ENCODE assay signal across 10 mouse cellular contexts in genomic region chr7:43488646-43489045, GRCm38 (mm10). TPM values are rescaled to one million over a fixed set of nuclear protein-coding genes. Genes with fewer than 3 reads are reported as not detected.
DNase-seq lines count a peak whose midpoint lies in the region; ATAC-seq lines count a peak whose summit lies in the region.
"Had no signal": no experiment of that assay in that cellular context is flagged by ENCODE, and none has a peak within 500 bp of the region (broad histone marks: within the 10 kb centered on the region; RNA-seq: fewer than 3 reads in every experiment).

No protein-coding gene starts in this region.

- H3K9me3 ChIP-seq in embryonic facial prominence, embryonic 10.5 days, result no peaks in the 10 kb centered on the region
- no peaks in the 10 kb centered on the region for H3K9me3 ChIP-seq in hindbrain, embryonic 13.5 days
- H3K9me3 ChIP-seq in midbrain, embryonic 16.5 days (replicated peaks; ENCODE audit: control insufficient read depth, low read length, poor library complexity, severe bottlenecking), result no peaks in the 10 kb centered on the region
- H3K9me3 ChIP-seq: limb, embryonic 15.5 days had no signal

- peaks cover 39% of the 10 kb centered on the region for H3K27me3 ChIP-seq in embryonic facial prominence, embryonic 10.5 days (replicated peaks; ENCODE audit: low read depth, poor library complexity, severe bottlenecking)
- peaks cover 5% of the 10 kb centered on the region; the same call in 1 of the 2 replicates for H3K27me3 ChIP-seq in hindbrain, embryonic 13.5 days
- no peaks in the 10 kb centered on the region for H3K27me3 ChIP-seq in midbrain, embryonic 16.5 days (ENCODE audit: control insufficient read depth, insufficient read depth, low read depth, low read length)

- no peak overlapping the region for H3K27ac ChIP-seq in embryonic facial prominence, embryonic 10.5 days (replicated peaks)
- H3K27ac ChIP-seq in hindbrain, embryonic 13.5 days, result peak overlapping the region; percentile 92
- peak overlapping the region; percentile 93; the same call in 1 of the 2 replicates for H3K27ac ChIP-seq in midbrain, embryonic 16.5 days (ENCODE audit: low read length)
- H3K27ac ChIP-seq: limb, embryonic 15.5 days had no signal

- WGBS in embryonic facial prominence, embryonic 10.5 days, result 46% methylated on average over 5 of the region's 5 CpGs
- 53% methylated on average over 5 of the region's 5 CpGs for WGBS in hindbrain, embryonic 13.5 days
- whole genome bisulfite sequencing in midbrain, embryonic 16.5 days, result 37% methylated on average over 5 of the region's 5 CpGs

- H3K36me3 ChIP-seq in embryonic facial prominence, embryonic 10.5 days (replicated peaks), result no peaks in the 10 kb centered on the region
- H3K36me3 ChIP-seq in hindbrain, embryonic 13.5 days, result no peaks in the 10 kb centered on the region
- H3K36me3 ChIP-seq in midbrain, embryonic 16.5 days (ENCODE audit: control insufficient read depth, insufficient read depth, low read length), result no peaks in the 10 kb centered on the region
- H3K36me3 ChIP-seq: limb, embryonic 15.5 days had no signal

- H3K9ac ChIP-seq in hindbrain, embryonic 13.5 days, result peak overlapping the region; percentile 93
- peak overlapping the region; percentile 98 for H3K9ac ChIP-seq in midbrain, embryonic 16.5 days (ENCODE audit: low read depth, low read length)
- H3K9ac ChIP-seq: limb, embryonic 15.5 days had no signal

- peak overlapping the region; percentile 75; the same call in 1 of the 2 replicates for H3K4me3 ChIP-seq in embryonic facial prominence, embryonic 10.5 days
- H3K4me3 ChIP-seq in hindbrain, embryonic 13.5 days, result peak overlapping the region; percentile 73
- H3K4me3 ChIP-seq in midbrain, embryonic 16.5 days (ENCODE audit: low read depth, low read length), result peak overlapping the region; percentile 89
- H3K4me3 ChIP-seq: megakaryocyte, embryonic 14.5 days had no signal

- peak overlapping the region; percentile 64 for H3K4me2 ChIP-seq in hindbrain, embryonic 13.5 days
- H3K4me2 ChIP-seq in midbrain, embryonic 16.5 days (ENCODE audit: low read length), result peak overlapping the region; percentile 78

- H3K4me1 ChIP-seq in embryonic facial prominence, embryonic 10.5 days, result peaks cover 20% of the 10 kb centered on the region
- peaks cover 27% of the 10 kb centered on the region for H3K4me1 ChIP-seq in hindbrain, embryonic 13.5 days (replicated peaks)
- peaks cover 18% of the 10 kb centered on the region for H3K4me1 ChIP-seq in midbrain, embryonic 16.5 days (ENCODE audit: control insufficient read depth, insufficient read depth, low read length)
- H3K4me1 ChIP-seq: megakaryocyte, embryonic 14.5 days had no signal

- DNase-seq in cerebellum, adult 9-10 months, result peak; percentile 66
- no peak for DNase-seq in embryonic facial prominence, embryonic 10.5 days (ENCODE audit: low spot score)
- DNase-seq in spleen, postnatal 14 days (ENCODE audit: low spot score in 2 of 2), result no peak
- DNase-seq in kidney, postnatal 25 days, result no peak
- no peak for DNase-seq in kidney, postnatal 36 days
- no peak for DNase-seq in gastrocnemius, postnatal 10 days

- ATAC-seq in hindbrain, embryonic 13.5 days (ENCODE audit: low FRiP score), result no peak; the same call in 1 of the 2 replicates
- ATAC-seq in midbrain, embryonic 16.5 days, result peak; percentile 4; the same call in 1 of the 2 replicates

RNA-seq across cellular contexts. Expression of gene Iglon5, which starts 1.2 kb away (rescaled TPM):
- 0.70 and 0.71 TPM in 2 replicates for polyA plus RNA-seq in embryonic facial prominence, embryonic 10.5 days (2016; fragmentation: Nextera tagmentation; extraction: Ambion mirVana)
- 7.3 and 7.8 TPM in 2 replicates for polyA plus RNA-seq in hindbrain, embryonic 13.5 days (2015; fragmentation: Nextera tagmentation; extraction: Ambion mirVana)
- polyA plus RNA-seq in midbrain, embryonic 16.5 days (2015; fragmentation: Nextera tagmentation; extraction: Ambion mirVana), result 7.1 and 7.7 TPM in 2 replicates
- total RNA-seq in gastrocnemius, postnatal 10 days (2021), result 1 to 10 TPM; 1.2 to 1.3 TPM

RNA-seq across cellular contexts. Expression of gene 4931406B18Rik, which starts 17.1 kb away (rescaled TPM):
- polyA plus RNA-seq in embryonic facial prominence, embryonic 10.5 days (2016; fragmentation: Nextera tagmentation; extraction: Ambion mirVana), result not detected in 2 replicates
- not detected in 2 replicates for polyA plus RNA-seq in hindbrain, embryonic 13.5 days (2015; fragmentation: Nextera tagmentation; extraction: Ambion mirVana)
- not detected in 2 replicates for polyA plus RNA-seq in midbrain, embryonic 16.5 days (2015; fragmentation: Nextera tagmentation; extraction: Ambion mirVana)
- total RNA-seq in gastrocnemius, postnatal 10 days (2021), result not detected
- polyA plus RNA-seq: limb, embryonic 15.5 days had no signal

RNA-seq across cellular contexts. Expression of gene Vsig10l, which starts 25.7 kb away (rescaled TPM):
- polyA plus RNA-seq in embryonic facial prominence, embryonic 10.5 days (2016; fragmentation: Nextera tagmentation; extraction: Ambion mirVana), result 1.2 and 2.3 TPM in 2 replicates
- polyA plus RNA-seq in hindbrain, embryonic 13.5 days (2015; fragmentation: Nextera tagmentation; extraction: Ambion mirVana), result 9.6 and 10.8 TPM in 2 replicates
- 15.5 and 15.7 TPM in 2 replicates for polyA plus RNA-seq in midbrain, embryonic 16.5 days (2015; fragmentation: Nextera tagmentation; extraction: Ambion mirVana)
- total RNA-seq in gastrocnemius, postnatal 10 days (2021), result 1 to 10 TPM; 1.4 to 3.8 TPM

RNA-seq across cellular contexts. Expression of gene Gm45233, which starts 44.7 kb away (rescaled TPM):
- 0.24 and 0.67 TPM in 2 replicates for polyA plus RNA-seq in embryonic facial prominence, embryonic 10.5 days (2016; fragmentation: Nextera tagmentation; extraction: Ambion mirVana)
- polyA plus RNA-seq in hindbrain, embryonic 13.5 days (2015; fragmentation: Nextera tagmentation; extraction: Ambion mirVana), result 0.39 TPM in 2 replicates
- 0.36 and 1.2 TPM in 2 replicates for polyA plus RNA-seq in midbrain, embryonic 16.5 days (2015; fragmentation: Nextera tagmentation; extraction: Ambion mirVana)
- 1 to 10 TPM in 1 of 2 experiments, under 1 TPM in 1; 0.66 to 1.2 TPM for total RNA-seq in gastrocnemius, postnatal 10 days (2021)

RNA-seq across cellular contexts. Expression of gene Etfb, which starts 44.8 kb away (rescaled TPM):
- 231 and 252 TPM in 2 replicates for polyA plus RNA-seq in embryonic facial prominence, embryonic 10.5 days (2016; fragmentation: Nextera tagmentation; extraction: Ambion mirVana)
- 149 and 154 TPM in 2 replicates for polyA plus RNA-seq in hindbrain, embryonic 13.5 days (2015; fragmentation: Nextera tagmentation; extraction: Ambion mirVana)
- polyA plus RNA-seq in midbrain, embryonic 16.5 days (2015; fragmentation: Nextera tagmentation; extraction: Ambion mirVana), result 96.3 and 105 TPM in 2 replicates
- 100 to 1,000 TPM; 346 to 421 TPM for total RNA-seq in gastrocnemius, postnatal 10 days (2021)
